Mouse (Mus musculus) heart, adult 2 months (tissue): ENCODE data around the gene Sod3.
A peak's percentile ranks its signal among the peaks of the same experiment; 100 is the strongest.

Source experiments
- CTCF ChIP-seq: fragments of 200-600 bp; IDR thresholded peaks from 2 replicates; pipeline ENCODE4 v1.8.1; 2022; ENCODE audit warnings: antibody characterized with exemption, mild to moderate bottlenecking, moderate library complexity
- EP300 ChIP-seq: fragments of 200-500 bp; IDR thresholded peaks from 2 replicates; pipeline ENCODE4 v1.6.1; 2011; ENCODE audit warnings: low read depth, low read length, control low read depth; ENCODE audit not compliant: insufficient read depth
- POLR2A ChIP-seq: fragments of 200-500 bp; IDR thresholded peaks from 2 replicates; pipeline ENCODE4 v1.6.1; 2011; ENCODE audit warnings: mild to moderate bottlenecking, low read depth, low read length, control low read depth; ENCODE audit not compliant: insufficient read depth

GRCm38 (mm10) chr5:52363468-52364150, at the start of gene Sod3:
- TF ChIP-seq CTCF: peak; percentile 28; the same call in 1 of the 2 replicates
- TF ChIP-seq EP300: 0 out of 2 replicates have a peak, but pooled peaks have one; percentile 7
- TF ChIP-seq POLR2A: peak; percentile 70
